Mouse (Mus musculus) gastrocnemius, postnatal 36 days (tissue): ENCODE results near the gene Slc22a2. TPM values are rescaled to one million over a fixed set of nuclear protein-coding genes. Genes with fewer than 3 reads are reported as not detected.
"Not testable (repeated sequence)": the region's sequence is repeated elsewhere in the genome, so short reads cannot be mapped to it uniquely, and the experiment has no call there.

Experiments
- DNase-seq, 2 experiments: peaks; one replicate each; pipeline ENCODE4 v3.0.0; 2022
- intact Hi-C: fragments of 180-260 bp; cut with DNase I; formaldehyde crosslinking; loops from one replicate; pipeline ENCODE4 v1.15.1; 2025
- long read RNA-seq, 2 experiments: library from polyadenylated mRNA; stranded (forward); transcript quantifications; one replicate each; pipeline ENCODE4 v2.0.0; 2021
- total RNA-seq, 2 experiments: library from RNA; stranded (reverse); gene quantifications; 2 replicates each; pipeline ENCODE4 v1.2.3; 2021

Slc22a2 gene
- not detected for total RNA-seq
- long read RNA-seq, experiment 1: 0 reads
- long read RNA-seq, experiment 2: 0 reads

DNA sequence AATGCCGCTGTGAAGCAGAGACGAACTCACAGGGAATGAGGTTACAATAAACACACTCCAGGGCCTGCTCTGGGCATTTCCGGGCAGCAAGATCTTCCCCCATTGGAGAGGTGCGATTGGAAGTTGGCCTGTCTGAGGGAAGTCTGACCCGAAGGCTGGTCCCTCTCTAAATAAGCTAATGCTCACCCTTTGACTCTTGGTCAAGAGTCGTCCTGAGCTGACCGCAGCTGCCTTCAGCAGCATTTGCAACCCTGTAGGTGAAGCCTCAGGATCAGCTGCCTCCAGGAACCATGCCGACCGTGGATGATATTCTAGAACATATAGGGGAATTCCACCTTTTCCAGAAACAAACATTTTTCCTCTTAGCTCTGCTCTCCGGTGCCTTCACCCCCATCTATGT, at the start of gene Slc22a2:
Gene Slc22a2, plus strand, starts transcription at position 142 of the 400 bp plus-strand sequence.
- intact Hi-C loops: no loop called here
- no peak for DNase-seq

DNA sequence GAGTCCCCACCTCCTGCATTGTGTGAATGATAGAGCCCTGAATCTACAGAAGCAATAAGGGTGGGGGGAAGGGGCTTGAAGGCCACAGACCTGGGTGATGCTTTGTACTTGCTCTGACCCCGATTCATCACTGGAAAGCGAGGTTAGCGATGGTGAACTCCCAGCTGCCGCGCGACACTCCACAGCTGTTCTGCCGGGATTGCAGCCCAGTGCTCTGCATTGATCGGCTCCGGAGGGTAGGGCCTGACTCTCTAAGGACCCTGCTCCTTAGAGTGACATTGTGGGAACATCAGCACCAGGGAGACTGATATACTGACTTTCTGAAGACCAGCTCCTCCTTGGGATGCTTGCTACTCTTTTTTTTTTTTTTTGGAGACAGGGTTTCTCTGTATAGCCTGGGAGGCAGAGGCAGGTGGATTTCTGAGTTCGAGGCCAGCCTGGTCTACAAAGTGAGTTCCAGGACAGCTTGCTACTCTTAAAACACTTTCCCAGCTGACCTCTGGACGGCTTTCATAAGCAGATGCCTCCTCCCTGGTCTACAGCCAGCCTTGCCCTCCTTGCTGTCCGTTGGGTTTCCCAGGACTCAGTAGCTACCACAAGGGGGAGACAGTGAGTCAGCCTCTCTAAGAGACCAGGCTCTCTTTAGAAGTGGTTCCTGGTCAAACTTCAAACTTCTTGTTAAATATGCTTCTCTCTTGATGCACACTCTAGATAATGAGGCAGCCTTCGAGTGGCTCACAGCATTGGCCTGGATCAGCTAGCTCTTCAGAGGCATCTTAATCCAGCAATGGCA, 49.4 kb upstream of the Slc22a2 start:
- peak; percentile 27 to 49 for DNase-seq
- intact Hi-C loops: loop anchor here (5.0 kb wide), 1 partner anchor 278 kb away; no protein-coding TSS in a partner anchor

DNA sequence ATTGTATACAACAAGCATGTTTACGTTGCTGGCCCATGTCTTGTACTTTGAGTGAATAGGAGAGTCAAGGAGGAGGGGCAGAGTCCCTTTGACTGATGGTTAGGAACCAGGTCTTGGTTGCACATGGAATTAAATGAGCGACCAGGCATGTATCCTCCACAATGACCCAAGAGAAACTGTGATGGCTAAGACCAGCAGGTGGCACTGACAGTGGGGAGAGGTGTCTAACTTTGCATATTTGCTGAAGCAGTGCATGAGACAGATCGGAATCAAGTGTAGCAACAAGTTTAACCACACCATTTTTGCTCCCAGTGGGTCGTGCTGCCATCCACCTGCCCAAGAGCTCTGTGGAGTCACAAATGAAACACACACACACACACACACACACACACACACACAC, 21.7 kb upstream of the Slc22a2 start:
- intact Hi-C loops: no loop called here

DNA sequence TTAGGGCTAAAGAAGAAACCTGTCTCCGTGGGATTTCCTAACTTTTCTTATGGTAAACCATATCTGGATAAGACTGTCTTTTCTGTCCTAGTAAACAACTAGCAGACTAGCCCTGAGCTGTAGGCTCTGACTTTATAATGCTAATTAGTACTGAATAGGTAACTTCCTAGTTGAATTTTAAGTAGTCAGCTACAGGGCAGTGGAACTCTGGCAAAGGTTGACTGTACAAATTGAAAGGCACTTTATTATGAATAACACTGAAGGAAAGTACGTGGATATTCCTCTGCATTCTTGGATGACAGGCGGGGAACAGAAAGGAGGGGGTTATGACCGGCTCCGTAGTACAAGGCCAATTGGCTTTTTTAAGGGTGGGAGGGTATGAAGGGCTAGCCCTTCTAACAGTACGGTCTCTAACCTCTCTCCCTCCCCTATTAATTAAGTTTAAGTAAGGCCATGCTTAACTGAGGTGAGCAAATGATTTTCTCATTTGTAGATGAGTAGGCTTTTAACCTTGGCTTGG, 19.4 kb upstream of the Slc22a2 start:
- intact Hi-C loops, DNase-seq: not testable (repeated sequence)

More for the DNA sequence above, 21.7 kb upstream of the Slc22a2 start:
- DNase-seq: no peak

DNA sequence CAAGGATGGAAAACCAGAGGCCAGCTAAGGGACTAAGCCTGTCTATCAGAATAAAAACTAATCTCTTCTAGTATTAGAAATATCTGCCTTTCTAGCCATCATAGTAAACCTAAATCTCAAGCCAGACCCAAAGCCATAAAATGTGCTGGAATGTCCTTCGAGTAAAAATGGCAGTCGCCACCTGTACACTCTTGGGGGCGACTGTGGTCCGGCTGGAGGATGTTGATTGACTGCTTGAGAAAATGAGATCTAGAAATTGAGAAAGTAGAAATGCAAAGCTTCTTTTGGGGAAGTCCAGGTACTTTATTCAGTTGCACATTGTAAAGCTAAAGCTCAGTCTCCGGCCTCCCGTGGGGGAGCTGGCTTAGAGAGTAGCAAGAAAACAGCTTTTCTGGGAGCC, 18.5 kb upstream of the Slc22a2 start:
- no peak for DNase-seq
- intact Hi-C loops: no loop called here

DNA sequence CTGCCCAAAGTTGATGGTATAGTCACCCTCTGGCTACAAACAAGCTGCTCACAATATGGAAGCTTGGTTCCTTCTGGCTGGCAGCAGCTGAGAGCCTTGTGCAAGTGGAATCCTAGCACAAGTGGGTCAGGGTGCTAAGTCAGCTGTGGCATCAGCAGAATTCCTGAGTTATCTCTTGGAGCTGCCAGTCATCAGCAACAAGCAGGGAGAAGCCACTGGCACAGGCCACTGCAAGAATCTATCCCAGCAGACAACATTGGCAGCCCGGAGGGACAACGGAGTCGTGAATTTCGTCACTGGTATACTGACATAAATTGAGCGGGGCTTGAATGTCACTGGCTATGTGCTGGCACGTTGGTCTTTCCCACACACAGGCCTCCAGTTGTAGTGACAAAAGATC, 12.6 kb upstream of the Slc22a2 start:
- intact Hi-C loops: no loop called here
- no peak for DNase-seq

DNA sequence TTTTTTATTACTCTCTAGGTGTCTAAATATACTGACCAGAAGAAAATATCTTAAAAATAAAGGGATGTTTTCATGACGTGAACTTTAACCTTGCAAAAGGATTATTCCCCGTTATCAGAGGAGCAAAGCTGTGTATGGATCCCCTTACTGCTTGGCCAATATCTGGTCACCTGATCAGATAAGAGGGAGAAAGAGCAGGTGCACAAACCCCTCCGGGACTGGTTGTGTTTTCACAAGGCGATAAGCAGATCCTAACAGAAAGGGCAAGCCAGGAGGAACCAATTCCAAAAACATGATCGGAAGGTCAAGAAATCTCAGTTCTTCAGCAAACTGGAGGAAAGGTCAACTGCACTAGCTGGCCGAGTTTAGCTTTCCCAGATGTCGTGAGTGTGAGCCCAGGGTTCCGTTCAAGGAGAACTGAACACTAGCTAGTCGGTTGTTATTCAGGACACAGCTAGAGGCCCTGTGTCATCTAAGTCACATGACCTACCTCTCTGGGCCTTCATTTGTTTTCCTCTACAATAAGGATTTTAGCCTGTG, 11.9 kb upstream of the Slc22a2 start:
- intact Hi-C loops: no loop called here
- no peak for DNase-seq

DNA sequence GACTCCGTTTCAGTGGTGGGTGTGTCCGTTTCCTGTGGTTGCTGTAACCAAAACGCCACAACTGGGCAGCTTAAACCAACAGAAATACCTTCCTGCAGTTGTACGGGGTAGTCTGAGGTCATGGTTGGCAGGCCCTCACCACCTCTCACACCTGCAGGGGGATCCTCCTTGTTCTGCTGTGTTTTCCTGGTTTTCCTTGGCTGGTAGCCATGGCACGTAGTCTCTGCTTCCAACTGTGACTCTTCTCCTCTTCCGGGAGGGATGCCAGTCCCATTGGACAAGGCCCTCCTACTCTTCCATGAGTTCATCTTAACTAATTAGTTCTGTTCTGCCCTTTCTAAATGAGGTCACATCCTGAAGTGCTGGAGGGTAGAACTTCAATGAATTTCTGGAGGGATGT, 8.5 kb upstream of the Slc22a2 start:
- no peak for DNase-seq
- intact Hi-C loops: no loop called here

DNA sequence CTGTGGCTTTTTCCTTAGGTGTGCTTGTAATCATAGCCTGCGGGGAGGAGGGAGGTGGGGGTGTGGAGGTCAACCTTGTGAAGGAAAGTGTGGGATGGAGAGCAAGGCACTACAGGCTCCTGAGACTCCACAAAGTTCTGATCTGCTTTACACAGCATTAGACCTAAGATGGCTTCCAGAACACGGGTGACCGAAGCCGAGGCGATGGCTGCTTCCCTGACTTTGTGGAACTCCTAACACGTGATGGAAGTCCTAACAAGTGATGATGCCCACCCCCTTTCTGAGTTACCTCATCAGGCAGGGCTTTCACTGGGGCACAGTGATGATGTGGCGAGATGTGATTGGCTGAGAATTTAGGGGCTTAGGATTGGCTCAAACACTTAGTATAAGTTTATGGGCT, 6.8 kb upstream of the Slc22a2 start:
- intact Hi-C loops: no loop called here
- DNase-seq: no peak

DNA sequence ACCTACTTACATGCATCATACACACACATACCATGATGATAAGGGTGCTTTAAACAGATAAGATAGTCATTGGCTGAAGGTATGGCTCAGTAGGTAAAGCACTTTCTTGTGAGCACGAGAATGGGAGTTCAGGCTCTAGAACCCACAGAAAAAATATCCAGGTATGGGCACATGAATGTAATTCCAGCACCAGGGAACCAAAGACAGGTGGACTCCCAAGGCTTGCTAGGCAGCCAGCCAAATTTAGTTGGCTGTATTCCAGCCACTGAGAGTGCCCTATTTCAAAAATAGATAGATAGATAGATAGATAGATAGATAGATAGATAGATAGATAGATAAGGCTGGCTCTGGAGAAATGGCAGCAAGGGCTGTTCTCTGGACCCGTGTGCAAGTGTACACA, 1.4 kb downstream of the Slc22a2 start:
- DNase-seq: no peak
- intact Hi-C loops: no loop called here

DNA sequence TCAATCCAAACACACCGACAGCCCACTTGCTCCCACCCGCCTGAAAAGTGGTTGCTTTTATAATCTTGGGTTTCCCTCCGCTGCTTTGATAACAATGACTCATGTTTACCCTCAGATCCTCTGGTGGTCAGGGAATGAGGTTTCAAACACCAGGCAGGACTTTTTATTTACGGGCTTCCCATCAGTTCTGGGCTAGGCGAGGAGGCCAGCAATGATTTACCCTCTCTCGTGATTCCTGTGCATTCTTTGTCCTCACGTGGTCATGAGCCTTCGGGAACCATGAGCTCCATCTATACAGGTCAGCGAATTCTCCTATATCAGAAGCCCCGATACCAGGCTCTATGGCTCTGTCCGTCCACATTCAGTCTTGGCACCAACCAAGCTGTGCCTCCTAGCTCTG, 3.0 kb downstream of the Slc22a2 start:
- no peak for DNase-seq
- intact Hi-C loops: no loop called here

DNA sequence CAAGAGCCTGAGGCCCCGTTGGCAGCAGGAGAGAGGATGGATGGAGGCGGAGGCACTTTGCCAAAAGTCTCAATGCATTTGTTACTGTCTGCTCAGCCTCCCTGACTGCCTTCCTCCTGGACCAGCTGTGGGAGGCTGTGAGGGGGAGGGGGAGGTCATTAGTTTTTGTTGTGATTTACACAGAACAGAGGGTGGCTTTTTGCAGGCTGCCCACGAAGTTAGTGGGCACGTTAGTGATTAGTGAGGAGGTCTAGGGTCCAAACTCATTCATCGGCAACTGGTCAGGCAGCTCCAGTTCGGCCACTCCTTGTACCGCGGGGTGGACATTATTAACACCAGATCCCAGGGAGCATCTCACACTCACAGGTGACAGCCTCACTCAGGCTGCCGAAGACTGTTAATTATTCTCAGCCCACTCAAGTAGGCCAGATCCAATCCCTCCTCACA, 4.9 kb downstream of the Slc22a2 start:
- DNase-seq: no peak

DNA sequence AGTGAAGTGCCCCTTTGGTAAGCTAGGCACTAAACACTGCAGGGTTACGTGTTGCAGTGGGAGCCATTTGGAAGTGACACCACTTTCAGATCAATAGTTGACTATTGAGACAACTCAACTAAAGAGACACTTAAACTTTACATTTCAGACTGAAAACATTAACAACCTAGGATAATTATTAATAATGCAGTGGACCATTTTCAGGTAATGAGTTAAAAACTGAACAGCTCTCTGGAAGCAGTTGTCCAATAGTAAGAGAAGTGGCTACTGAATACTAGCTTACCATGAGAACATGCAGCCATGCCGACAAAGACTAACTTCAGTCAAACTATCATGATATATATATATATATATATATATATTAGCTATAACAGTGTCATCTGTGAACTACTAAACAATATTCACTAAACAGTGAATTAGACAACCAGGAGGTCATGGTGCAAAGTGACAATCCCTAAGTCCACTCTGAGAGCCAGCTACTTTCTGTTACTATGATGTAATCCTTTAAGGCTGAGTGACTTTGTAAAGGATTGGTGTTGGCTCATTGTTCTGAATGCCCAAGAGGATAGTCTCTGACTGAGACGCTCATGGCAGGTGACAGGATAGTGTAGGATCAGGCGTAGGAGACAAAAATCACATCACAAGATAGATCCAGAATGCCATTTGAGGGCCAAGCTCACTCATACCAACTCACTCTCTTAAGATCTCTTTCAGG, 7.1 kb downstream of the Slc22a2 start:
- DNase-seq: no peak
- intact Hi-C loops: no loop called here

More for the DNA sequence above, 4.9 kb downstream of the Slc22a2 start:
- intact Hi-C loops: no loop called here

DNA sequence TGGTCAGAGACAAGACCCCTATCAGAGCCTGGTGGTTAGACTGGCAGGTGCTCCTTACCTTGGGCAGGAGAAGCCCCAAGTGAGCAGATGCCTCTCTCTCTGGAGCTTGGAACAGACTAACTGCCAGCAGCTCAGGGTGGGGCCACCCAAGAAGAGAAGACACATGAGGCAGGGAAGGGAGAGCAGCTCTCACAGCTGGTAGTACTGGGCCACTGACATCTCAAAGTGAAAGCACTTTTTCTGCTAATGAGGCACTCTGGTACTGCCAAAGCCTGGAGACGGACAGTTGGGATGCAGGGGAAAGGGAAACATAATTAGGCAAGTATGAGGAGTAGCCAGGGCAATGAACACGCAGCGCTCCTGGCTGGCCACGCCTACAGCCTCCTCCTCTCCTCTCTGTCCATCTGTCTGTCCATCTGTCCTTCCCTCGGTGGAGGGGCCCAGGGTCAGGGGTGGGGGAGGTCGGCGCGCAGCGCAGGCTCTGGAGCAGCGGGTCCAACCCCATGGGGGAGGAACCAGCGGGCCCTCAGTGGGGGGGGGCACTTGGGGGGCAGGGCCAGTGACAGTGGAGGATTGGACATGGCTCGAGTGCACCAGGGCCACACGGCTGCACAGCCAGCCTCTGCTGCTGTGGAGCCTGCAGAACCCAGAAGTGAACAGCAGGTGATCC, 12.0 kb downstream of the Slc22a2 start:
- no peak for DNase-seq
- intact Hi-C loops: no loop called here

DNA sequence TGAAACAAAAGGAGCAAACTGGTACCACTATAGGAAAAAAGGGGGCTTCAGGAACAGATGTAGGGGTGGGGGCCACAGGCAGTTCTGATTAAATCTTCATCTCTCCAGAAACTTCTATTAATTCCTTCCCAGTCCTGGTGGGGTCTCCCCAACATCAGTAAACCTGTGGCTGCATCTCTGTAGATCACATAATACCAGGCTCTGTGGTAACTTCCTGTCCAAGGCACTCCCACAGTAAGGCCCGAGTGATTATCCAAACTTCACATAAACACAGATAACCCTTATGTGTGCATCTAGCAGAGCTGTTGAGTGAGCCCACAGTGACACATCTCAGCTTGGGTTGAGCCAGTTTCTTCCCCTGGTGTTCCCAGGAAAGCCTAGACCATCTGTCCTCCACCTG, 22.7 kb downstream of the Slc22a2 start:
- intact Hi-C loops: no loop called here
- no peak for DNase-seq

DNA sequence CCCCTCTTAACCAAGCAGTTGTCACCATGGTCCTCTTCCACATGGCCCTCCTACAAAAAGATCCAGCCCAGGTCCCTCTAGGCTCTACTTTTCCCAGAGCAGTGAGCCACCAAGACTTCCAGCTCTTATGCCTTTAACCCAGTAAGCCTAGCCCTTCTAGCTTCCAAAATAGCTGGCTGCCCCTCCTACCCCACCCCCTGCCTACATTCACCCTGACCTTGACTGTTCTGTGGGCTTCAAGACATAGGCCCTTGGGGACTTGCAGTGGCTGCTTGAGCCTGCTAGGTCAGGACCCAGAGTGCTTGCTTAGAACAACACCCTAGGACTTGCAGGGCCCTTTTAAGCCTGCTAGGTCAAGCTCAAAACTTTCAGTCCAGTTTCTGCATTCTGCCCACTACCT, 23.3 kb downstream of the Slc22a2 start:
- DNase-seq: no peak
- intact Hi-C loops: no loop called here

DNA sequence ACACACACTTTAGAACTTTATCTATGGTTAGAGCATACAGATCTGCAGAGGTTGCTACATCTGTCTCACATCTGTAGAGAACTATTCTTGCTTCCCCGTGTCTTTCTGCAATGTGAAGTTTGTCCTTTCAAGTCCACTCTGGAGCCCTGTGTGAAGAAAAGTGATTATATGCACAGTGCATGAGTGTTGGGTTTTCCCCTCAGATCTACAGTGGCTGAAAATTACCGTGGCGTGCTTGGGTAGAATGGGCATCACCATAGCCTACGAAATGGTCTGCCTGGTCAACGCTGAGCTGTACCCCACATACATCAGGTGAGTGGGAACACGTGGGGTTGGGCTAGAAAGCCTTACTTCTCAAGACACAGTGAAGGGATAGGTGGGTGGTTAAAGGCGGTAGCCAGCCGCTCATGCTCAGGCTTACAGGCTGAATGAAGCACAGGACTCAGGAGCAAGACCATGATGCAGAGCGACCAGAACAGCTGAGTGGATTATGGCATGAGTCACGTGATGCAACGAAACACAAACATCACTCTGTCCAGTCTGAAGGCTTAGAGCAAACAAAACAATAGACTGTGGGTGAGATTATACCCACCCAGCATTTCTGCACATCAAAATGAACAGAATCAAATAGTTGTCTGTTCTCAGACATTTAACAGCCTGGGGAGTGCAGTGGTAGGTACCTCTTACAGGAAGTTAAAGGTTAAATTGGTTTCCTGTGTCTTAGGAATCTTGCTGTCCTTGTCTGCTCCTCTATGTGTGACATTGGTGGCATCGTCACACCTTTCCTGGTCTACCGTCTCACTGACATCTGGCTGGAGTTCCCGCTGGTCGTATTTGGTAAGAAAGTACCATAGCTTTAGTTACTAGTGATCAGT, 30.8 kb downstream of the Slc22a2 start:
- intact Hi-C loops: no loop called here
- DNase-seq: no peak

DNA sequence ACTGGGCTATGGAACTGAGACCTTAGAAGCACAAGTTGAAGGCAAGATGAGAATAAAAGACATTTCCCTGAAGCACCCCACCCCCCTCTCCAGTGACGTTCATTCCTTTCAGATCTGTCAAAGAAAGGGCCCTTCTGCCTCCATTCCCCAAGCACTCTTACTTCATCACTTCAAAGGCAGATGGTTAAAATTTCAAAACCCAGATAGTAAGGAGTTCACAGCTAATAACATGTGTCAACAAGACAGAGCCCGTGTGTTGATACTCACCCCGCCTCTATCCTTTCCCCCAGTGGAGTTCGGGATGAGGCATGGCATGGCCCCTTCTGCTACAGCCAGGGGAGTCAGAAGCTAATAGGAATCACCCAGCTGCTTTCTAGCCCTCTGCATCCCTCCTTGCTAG, 31.5 kb downstream of the Slc22a2 start:
- DNase-seq: no peak

DNA sequence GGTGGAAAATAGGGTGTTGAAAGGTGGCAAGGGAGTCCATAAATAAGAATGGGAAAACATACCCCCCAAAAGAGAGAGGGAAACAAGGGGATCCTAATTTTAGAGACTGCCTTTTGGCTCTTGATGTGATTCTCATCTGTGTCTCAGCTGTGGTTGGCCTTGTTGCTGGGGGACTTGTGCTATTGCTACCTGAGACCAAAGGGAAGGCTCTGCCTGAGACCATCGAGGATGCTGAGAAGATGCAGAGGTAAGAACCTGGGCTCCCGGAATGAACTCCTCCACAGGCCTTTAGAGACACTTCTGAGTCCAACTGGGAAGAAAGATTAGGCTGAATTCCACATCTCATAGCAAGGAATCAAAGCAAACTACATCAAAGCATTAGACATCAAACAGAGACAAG, 35.7 kb downstream of the Slc22a2 start:
- DNase-seq: no peak
- intact Hi-C loops: no loop called here

More for the DNA sequence above, 31.5 kb downstream of the Slc22a2 start:
- intact Hi-C loops: no loop called here

DNA sequence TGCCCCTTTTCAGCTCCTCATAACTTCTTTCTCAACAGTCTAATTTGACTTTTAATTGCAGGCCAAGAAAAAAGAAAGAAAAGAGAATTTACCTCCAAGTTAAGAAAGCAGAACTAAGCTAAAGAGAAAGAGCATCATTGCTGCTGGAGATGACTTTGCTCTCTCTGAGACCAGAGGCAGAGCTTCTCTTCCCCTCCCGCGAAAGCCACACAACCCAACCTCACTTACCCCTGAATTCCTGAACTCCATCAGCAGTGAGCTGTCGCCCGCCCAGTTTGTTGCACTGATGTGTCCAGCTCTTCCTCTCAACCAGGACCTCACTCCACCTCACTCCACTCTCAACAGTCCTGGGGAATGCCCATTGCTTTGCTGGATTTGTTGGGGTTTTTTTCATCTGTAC, 44.1 kb downstream of the Slc22a2 start:
- no peak for DNase-seq
- intact Hi-C loops: no loop called here
